Mouse (Mus musculus): Measurements from ENCODE around the gene Ube2e2. TPM values are rescaled to one million over a fixed set of nuclear protein-coding genes. Genes with fewer than 3 reads are reported as not detected.

Ube2e2 gene
- total and polyA plus RNA-seq, 3 experiments = not detected

GRCm38 (mm10) chr14:18573286-18573956 lies 320.6 kb downstream of the Ube2e2 start:
- no peaks in the 10 kb centered on the region for H3K9me3 ChIP-seq (replicated peaks; ENCODE audit: insufficient read depth, low read length)
- no peaks in the 10 kb centered on the region for H3K27me3 ChIP-seq (ENCODE audit: control insufficient read depth in 1 of 2, insufficient read depth in 2 of 2, low read length in 2 of 2)
- H3K79me2 ChIP-seq (ENCODE audit: control insufficient read depth, insufficient read depth, low read length, poor library complexity) = no peaks in the 10 kb centered on the region
- no peak overlapping the region for H3K4me3 ChIP-seq (ENCODE audit: control insufficient read depth in 1 of 2, insufficient read depth in 1 of 2, low read depth in 2 of 2, low read length in 2 of 2)
- no peaks in the 10 kb centered on the region for H3K4me1 ChIP-seq (ENCODE audit: control insufficient read depth in 1 of 2, insufficient read depth in 2 of 2, low read length in 2 of 2)
- H3K27ac ChIP-seq (ENCODE audit: control insufficient read depth, low read depth, low read length) = no peak overlapping the region
- TF ChIP-seq JUND (IDR thresholded peaks at IDR 0.05; ENCODE audit: low read depth, low read length) (no peak), MYC (IDR thresholded peaks at IDR 0.05; ENCODE audit: low read depth, low read length) (no peak), RAD21 (IDR thresholded peaks at IDR 0.05; ENCODE audit: low read depth, low read length) (no peak), MYB (IDR thresholded peaks at IDR 0.05; ENCODE audit: low read depth, low read length) (no peak), UBTF (IDR thresholded peaks at IDR 0.05; ENCODE audit: borderline replicate concordance, insufficient read depth, low read depth, low read length) (no peak), ZMIZ1 (IDR thresholded peaks at IDR 0.05; ENCODE audit: low read depth, low read length) (no peak), CHD2 (IDR thresholded peaks at IDR 0.05; ENCODE audit: low read length) (no peak), CTCF (IDR thresholded peaks at IDR 0.05 in 2 of 3, conservative IDR thresholded peaks at IDR 0.05 in 1 of 3; ENCODE audit: control insufficient read depth in 1 of 3, insufficient read depth in 1 of 3, low read depth in 2 of 3, low read length in 3 of 3, poor library complexity in 1 of 3, severe bottlenecking in 1 of 3) (no peak), MAX (IDR thresholded peaks at IDR 0.05; ENCODE audit: low read length) (no peak), SMC3 (IDR thresholded peaks at IDR 0.05; ENCODE audit: low read depth, low read length) (no peak), GATA1 (IDR thresholded peaks at IDR 0.05; ENCODE audit: low read depth, low read length) (no peak), ZKSCAN1 (IDR thresholded peaks at IDR 0.05; ENCODE audit: low read depth, low read length) (no peak), KAT2A (conservative IDR thresholded peaks at IDR 0.05; ENCODE audit: low read depth, low read length) (no peak), MXI1 (IDR thresholded peaks at IDR 0.05; ENCODE audit: low read depth, low read length) (no peak), MEF2A (IDR thresholded peaks at IDR 0.05; ENCODE audit: extremely low read depth, insufficient replicate concordance, low read depth, low read length, poor library complexity, severe bottlenecking) (no peak), USF2 (IDR thresholded peaks at IDR 0.05; ENCODE audit: borderline replicate concordance in 1 of 2, insufficient read depth in 1 of 2, low read depth in 1 of 2, low read length in 2 of 2) (no peak), NRF1 (IDR thresholded peaks at IDR 0.05; ENCODE audit: insufficient read depth, low read depth, low read length, poor library complexity, severe bottlenecking) (no peak), ETS1 (IDR thresholded peaks at IDR 0.05; ENCODE audit: low read depth, low read length) (no peak), POLR2A (IDR thresholded peaks at IDR 0.05; ENCODE audit: control insufficient read depth in 1 of 2, insufficient read depth in 1 of 2, low read depth in 1 of 2, low read length in 2 of 2, poor library complexity in 1 of 2) (no peak), RCOR1 (IDR thresholded peaks at IDR 0.05; ENCODE audit: low read depth, low read length) (no peak)
- DNase-seq (ENCODE audit: low read depth, low spot score) = no peak
- no peaks in the 10 kb centered on the region for H3K36me3 ChIP-seq (ENCODE audit: control insufficient read depth in 1 of 2, insufficient read depth in 2 of 2, low read length in 2 of 2)
- no peak overlapping the region for H3K9ac ChIP-seq (ENCODE audit: control insufficient read depth, low read depth, low read length, poor library complexity, severe bottlenecking)

GRCm38 (mm10) chr14:18572852-18573251 lies 321.2 kb downstream of the Ube2e2 start:
- no peaks in the 10 kb centered on the region for H3K4me1 ChIP-seq (ENCODE audit: control insufficient read depth in 1 of 2, insufficient read depth in 2 of 2, low read length in 2 of 2)
- no peaks in the 10 kb centered on the region for H3K27me3 ChIP-seq (ENCODE audit: control insufficient read depth in 1 of 2, insufficient read depth in 2 of 2, low read length in 2 of 2)
- H3K9ac ChIP-seq (ENCODE audit: control insufficient read depth, low read depth, low read length, poor library complexity, severe bottlenecking) = no peak overlapping the region
- DNase-seq (ENCODE audit: low read depth, low spot score) = no peak
- TF ChIP-seq MEF2A (IDR thresholded peaks at IDR 0.05; ENCODE audit: extremely low read depth, insufficient replicate concordance, low read depth, low read length, poor library complexity, severe bottlenecking) = no peak
- TF ChIP-seq NELFE (IDR thresholded peaks at IDR 0.05; ENCODE audit: low read depth, low read length) = no peak
- TF ChIP-seq SIN3A (IDR thresholded peaks at IDR 0.05; ENCODE audit: low read length) = no peak
- no peak for TF ChIP-seq RAD21 (IDR thresholded peaks at IDR 0.05; ENCODE audit: low read depth, low read length)
- no peak for TF ChIP-seq MAX (IDR thresholded peaks at IDR 0.05; ENCODE audit: low read length)
- TF ChIP-seq SMC3 (IDR thresholded peaks at IDR 0.05; ENCODE audit: low read depth, low read length) = no peak
- no peak for TF ChIP-seq POLR2A (IDR thresholded peaks at IDR 0.05; ENCODE audit: control insufficient read depth in 1 of 2, insufficient read depth in 1 of 2, low read depth in 1 of 2, low read length in 2 of 2, poor library complexity in 1 of 2)
- no peak for TF ChIP-seq BHLHE40 (IDR thresholded peaks at IDR 0.05; ENCODE audit: borderline replicate concordance, low read depth, low read length)
- TF ChIP-seq GATA1 (IDR thresholded peaks at IDR 0.05; ENCODE audit: low read depth, low read length) = no peak
- H3K79me2 ChIP-seq (ENCODE audit: control insufficient read depth, insufficient read depth, low read length, poor library complexity) = no peaks in the 10 kb centered on the region
- H3K27ac ChIP-seq (ENCODE audit: control insufficient read depth, low read depth, low read length) = no peak overlapping the region
- H3K9me3 ChIP-seq (replicated peaks; ENCODE audit: insufficient read depth, low read length) = no peaks in the 10 kb centered on the region
- no peaks in the 10 kb centered on the region for H3K36me3 ChIP-seq (ENCODE audit: control insufficient read depth in 1 of 2, insufficient read depth in 2 of 2, low read length in 2 of 2)
- H3K4me3 ChIP-seq (ENCODE audit: control insufficient read depth in 1 of 2, insufficient read depth in 1 of 2, low read depth in 2 of 2, low read length in 2 of 2) = no peak overlapping the region

All from MEL (cell line).